Mouse (Mus musculus) kidney, postnatal 14 days (tissue): ENCODE measurements around the gene Stx5a.
"Not testable (repeated sequence)": the region's sequence is repeated elsewhere in the genome, so short reads cannot be mapped to it uniquely, and the experiment has no call there.

Source experiments
- DNase-seq: peaks from one replicate; pipeline ENCODE4 v3.0.0; 2022; ENCODE audit warnings: mixed read lengths

The Stx5a gene

GRCm38 (mm10) chr19:8716767-8717475 is 24.3 kb upstream of the Stx5a start:
- no peak for DNase-seq

GRCm38 (mm10) chr19:8718357-8718756 is 22.9 kb upstream of the Stx5a start:
- peak; percentile 64 for DNase-seq

- DNase-seq = not testable (repeated sequence)
Observed at GRCm38 (mm10) chr19:8719037-8719436, 22.2 kb upstream of the Stx5a start.

GRCm38 (mm10) chr19:8721378-8721777 is 19.8 kb upstream of the Stx5a start:
- no peak for DNase-seq

GRCm38 (mm10) chr19:8722021-8722420 is 19.2 kb upstream of the Stx5a start:
- no peak for DNase-seq

- DNase-seq = no peak
Observed at GRCm38 (mm10) chr19:8722559-8722906, 18.7 kb upstream of the Stx5a start.

GRCm38 (mm10) chr19:8722907-8723573 is 18.2 kb upstream of the Stx5a start, which contains the start of gene Slc3a2:
Gene Slc3a2 (minus strand): TSS chr19:8723369.
- peak; percentile 98 for DNase-seq

GRCm38 (mm10) chr19:8723574-8724346 is 17.5 kb upstream of the Stx5a start:
- DNase-seq = no peak

- no peak for DNase-seq
Observed at GRCm38 (mm10) chr19:8724392-8724791, 16.8 kb upstream of the Stx5a start.

GRCm38 (mm10) chr19:8725081-8725613 is 16.1 kb upstream of the Stx5a start:
- no peak for DNase-seq

- no peak for DNase-seq
Observed at GRCm38 (mm10) chr19:8726609-8727390, 14.4 kb upstream of the Stx5a start.

- DNase-seq = no peak
Observed at GRCm38 (mm10) chr19:8727495-8728114, 13.6 kb upstream of the Stx5a start.

- not testable (repeated sequence) for DNase-seq
Observed at GRCm38 (mm10) chr19:8728335-8729099, 12.7 kb upstream of the Stx5a start.

GRCm38 (mm10) chr19:8734334-8734733 is 6.9 kb upstream of the Stx5a start:
- no peak for DNase-seq

- DNase-seq = peak; percentile 95
Observed at GRCm38 (mm10) chr19:8735389-8736159, 5.6 kb upstream of the Stx5a start, which contains the start of gene Wdr74. Gene Wdr74 (plus strand): TSS chr19:8735827.

- DNase-seq = no peak
Observed at GRCm38 (mm10) chr19:8736160-8736467, 5.1 kb upstream of the Stx5a start.

- DNase-seq = no peak
Observed at GRCm38 (mm10) chr19:8738911-8739310, 2.3 kb upstream of the Stx5a start.

- no peak for DNase-seq
Observed at GRCm38 (mm10) chr19:8739646-8740045, 1.6 kb upstream of the Stx5a start.

- DNase-seq = no peak
Observed at GRCm38 (mm10) chr19:8740603-8741002, 610 bp upstream of the Stx5a start, which contains the start of gene 1700092M07Rik. Gene 1700092M07Rik (plus strand): TSS chr19:8740718.

GRCm38 (mm10) chr19:8742176-8742575 is 963 bp downstream of the Stx5a start:
- no peak for DNase-seq

- no peak for DNase-seq
Observed at GRCm38 (mm10) chr19:8745382-8745781, 4.2 kb downstream of the Stx5a start.
